Mouse (Mus musculus) neutrophil, adult 5-6 weeks (primary cell): ENCODE measurements around the gene Trappc2. TPM values are rescaled to one million over a fixed set of nuclear protein-coding genes. Genes with fewer than 3 reads are reported as not detected.
A peak's percentile ranks its signal among the peaks of the same experiment; 100 is the strongest.

Experiments
- ATAC-seq: fragments of 151-379, 151-347 bp; 2 replicates; pipeline ENCODE4 v1.8.0; 2017; ENCODE audit warnings: mild to moderate bottlenecking, moderate TSS enrichment; ENCODE audit not compliant: insufficient number of reproducible peaks, poor library complexity, low FRiP score, severe bottlenecking; ENCODE audit errors: extremely low read depth
- total RNA-seq: library from RNA; stranded (forward); fragments of 200-1000 nt; gene quantifications from 2 replicates; pipeline ENCODE4 v1.2.3, GENCODE M21; 2017

Gene Trappc2
- 12.5 and 16.3 TPM in 2 replicates for total RNA-seq

DNA sequence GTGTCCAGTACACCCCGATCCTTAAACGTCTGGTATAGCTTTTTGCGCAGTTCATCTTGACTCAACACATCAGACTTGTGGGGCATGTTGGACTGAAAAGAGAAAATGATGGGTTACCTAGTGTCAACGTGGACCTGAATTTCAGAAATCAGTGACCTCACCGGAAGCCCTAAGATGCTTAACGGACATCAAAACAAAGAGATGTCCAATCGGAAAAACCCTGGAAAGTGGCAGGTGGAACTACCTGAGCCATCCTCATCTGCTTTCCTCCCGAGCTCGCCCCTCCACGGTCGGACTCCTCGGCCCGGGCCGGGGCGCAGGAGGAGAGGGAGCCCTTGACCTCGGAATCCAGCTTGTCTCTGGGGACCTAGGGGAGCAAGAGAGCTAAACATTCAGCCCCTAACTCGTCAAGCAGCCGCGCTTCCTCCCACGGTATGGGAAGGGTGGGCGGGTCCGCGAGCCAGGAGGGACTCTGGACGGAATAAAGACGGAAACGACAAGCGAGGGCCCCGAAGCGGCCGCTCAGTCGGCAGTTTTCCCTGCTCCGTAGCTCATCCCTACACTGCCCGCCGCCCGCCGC is at the start of gene Trappc2:
TSS of gene Trappc2 (plus strand) at position 539 of the 580 bp plus-strand sequence.
- peak; percentile 6; the same call in 1 of the 2 replicates for ATAC-seq

DNA sequence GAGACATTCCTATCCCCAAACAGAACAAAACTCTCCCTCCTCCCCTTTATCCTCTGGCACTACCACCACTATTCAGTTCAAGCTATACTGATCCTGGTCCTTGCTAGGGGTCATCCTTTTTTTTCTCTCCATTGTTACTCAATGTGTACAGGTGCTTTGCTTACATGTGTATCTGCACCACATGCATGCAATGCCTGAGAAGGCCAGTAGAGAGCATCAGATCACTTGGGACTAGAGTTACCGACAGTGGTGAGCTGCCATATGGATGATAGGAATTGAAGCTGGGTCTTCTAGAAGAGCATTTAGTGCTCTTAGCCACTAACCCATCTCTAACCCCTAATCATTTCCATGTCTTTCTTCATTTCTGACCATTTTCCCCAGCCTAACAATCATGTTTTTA is 46.6 kb upstream of the Trappc2 start:
- no peak for ATAC-seq

GRCm38 (mm10) chrX:166407865-166408264 is 32.5 kb upstream of the Trappc2 start:
- no peak for ATAC-seq

GRCm38 (mm10) chrX:166416196-166416595 is 24.2 kb upstream of the Trappc2 start:
- peak; percentile 67; the same call in 1 of the 2 replicates for ATAC-seq

GRCm38 (mm10) chrX:166434812-166435211 is 5.6 kb upstream of the Trappc2 start:
- no peak for ATAC-seq

DNA sequence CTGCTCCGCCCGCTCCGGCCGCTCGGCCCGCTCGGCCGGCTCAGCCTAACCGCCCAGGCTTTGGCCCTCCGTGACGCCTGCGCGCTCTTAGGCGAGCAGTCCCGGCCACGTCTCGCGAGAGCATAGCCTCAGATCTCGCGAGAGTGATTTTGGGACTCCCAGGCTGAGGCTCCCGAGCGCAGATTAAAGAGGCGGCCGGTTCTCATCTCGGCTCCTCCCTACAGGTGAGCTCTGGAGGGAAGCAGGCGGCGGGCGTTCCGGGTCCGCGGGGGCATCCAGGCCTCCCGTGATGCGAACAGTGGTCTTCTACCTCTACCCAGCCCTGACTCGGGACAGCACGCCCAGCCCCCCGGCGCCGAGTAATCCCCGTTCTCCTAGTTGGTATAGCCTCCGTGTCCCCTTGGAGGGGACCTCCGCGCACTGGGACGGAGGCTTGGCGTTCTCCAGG is 266 bp downstream of the Trappc2 start, which contains the start of gene Ofd1:
TSS of gene Ofd1 (minus strand) at position 89 of the 448 bp plus-strand sequence.
- ATAC-seq: peak; percentile 99

GRCm38 (mm10) chrX:166444552-166444951 is 4.2 kb downstream of the Trappc2 start:
- ATAC-seq: no peak

DNA sequence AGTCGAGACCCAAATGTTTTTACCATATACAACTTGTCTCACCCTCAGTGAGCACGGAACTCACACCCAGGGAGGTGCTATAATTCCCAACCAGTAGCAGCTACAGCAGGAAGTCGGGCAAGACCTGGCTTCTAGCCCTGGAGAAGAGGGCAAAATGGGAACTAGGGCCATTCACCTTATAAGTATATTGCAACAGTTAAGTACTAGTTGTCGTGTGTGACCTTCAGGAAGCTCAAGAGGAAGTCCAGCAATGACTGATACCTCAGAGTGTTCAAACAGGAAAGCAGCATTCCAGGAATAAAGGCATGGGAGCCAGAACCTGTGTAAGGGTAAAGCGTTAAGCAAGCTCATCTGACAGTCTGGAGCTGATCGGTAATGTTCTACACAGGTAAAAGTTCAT is 13.2 kb downstream of the Trappc2 start:
- no peak for ATAC-seq

DNA sequence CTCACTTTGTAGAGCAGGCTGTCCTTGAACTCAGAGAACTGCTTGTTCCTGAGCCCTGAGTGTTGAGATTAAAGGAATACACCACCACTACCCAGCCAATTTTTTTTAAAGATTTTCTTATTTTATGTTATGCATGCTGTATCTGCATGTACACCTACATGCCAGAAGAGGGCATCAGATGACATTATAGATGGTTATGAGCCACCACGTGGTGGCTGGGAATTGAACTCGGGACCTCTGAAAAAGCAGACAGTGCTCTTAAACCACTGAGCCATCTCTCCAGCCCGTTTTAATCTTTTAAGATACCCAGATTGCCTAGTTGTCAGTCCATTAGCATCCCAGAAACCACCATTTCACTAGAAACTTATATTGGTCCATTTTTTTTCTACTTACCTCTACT is 14.0 kb downstream of the Trappc2 start:
- ATAC-seq: no peak

- ATAC-seq: no peak
These were observed 15.2 kb downstream of the Trappc2 start for GRCm38 (mm10) chrX:166455525-166455924.

DNA sequence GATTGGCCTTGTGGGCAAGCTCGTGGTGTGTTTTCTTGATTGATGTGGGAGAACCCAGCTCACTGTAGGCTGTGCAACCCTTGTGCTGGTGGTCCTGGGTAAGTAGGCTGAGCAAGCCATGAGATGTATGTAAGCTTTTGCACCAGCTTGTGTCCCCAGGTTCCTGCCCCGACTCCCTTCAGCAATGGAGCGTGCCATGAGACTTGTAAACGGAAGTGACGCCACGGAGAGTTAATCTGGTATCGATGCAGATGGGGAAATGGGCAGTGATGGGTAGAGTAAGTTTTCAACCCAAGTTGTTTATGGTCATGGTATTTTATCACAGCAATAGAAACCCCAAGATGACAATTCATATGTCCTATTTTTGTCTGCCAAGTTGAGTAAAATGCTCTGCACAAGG is 27.9 kb downstream of the Trappc2 start:
- peak; percentile 91 for ATAC-seq

GRCm38 (mm10) chrX:166472612-166473011 is 32.2 kb downstream of the Trappc2 start:
- ATAC-seq: no peak

DNA sequence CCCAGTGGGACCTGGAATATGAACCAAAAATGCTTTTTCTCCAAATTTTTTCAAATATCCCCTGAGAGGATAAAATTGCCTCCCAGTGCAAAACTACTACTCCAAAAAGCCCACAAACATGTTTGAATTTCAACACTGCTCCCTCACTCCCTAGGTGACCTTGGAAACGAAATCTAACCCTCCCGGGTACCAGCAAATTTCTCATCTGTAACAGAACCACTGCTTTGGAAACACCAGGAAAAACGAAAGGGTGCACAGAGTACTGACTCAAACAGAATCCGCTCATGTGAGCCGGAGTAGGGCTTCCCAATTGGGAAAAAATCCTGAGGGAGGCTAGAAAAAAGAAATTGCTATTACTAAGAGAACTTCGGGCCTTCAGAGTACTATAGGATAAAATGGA is 37.0 kb downstream of the Trappc2 start:
- ATAC-seq: no peak

- ATAC-seq: 0 out of 2 replicates have a peak, but pooled peaks have one; percentile 23
These were observed 38.4 kb downstream of the Trappc2 start for GRCm38 (mm10) chrX:166478631-166479364.

- peak; percentile 99 for ATAC-seq
These were observed 39.1 kb downstream of the Trappc2 start, which contains the start of gene Rab9 for GRCm38 (mm10) chrX:166479365-166479983. Gene Rab9 (minus strand): TSS chrX:166479867.

- no peak for ATAC-seq
These were observed 54.7 kb downstream of the Trappc2 start for GRCm38 (mm10) chrX:166495052-166495451.

GRCm38 (mm10) chrX:166497771-166498170 is 57.4 kb downstream of the Trappc2 start:
- ATAC-seq: no peak

GRCm38 (mm10) chrX:166499496-166500190 is 59.3 kb downstream of the Trappc2 start:
- ATAC-seq: no peak
